Mouse (Mus musculus) urinary bladder, adult 2 months (tissue): ENCODE results near the gene Cpm. TPM values are rescaled to one million over a fixed set of nuclear protein-coding genes. Genes with fewer than 3 reads are reported as not detected.

Experiments used
- DNase-seq: peaks from one replicate; pipeline ENCODE4 v3.0.0; 2022; ENCODE audit warnings: low spot score
- polyA plus RNA-seq: library from polyadenylated mRNA; depleted of rRNA; stranded (reverse); fragments of >200 nt; gene quantifications from 2 replicates; pipeline ENCODE4 v1.2.3, GENCODE M21; 2012

Cpm gene
- polyA plus RNA-seq, 1 experiment: 4.1 TPM

DNA sequence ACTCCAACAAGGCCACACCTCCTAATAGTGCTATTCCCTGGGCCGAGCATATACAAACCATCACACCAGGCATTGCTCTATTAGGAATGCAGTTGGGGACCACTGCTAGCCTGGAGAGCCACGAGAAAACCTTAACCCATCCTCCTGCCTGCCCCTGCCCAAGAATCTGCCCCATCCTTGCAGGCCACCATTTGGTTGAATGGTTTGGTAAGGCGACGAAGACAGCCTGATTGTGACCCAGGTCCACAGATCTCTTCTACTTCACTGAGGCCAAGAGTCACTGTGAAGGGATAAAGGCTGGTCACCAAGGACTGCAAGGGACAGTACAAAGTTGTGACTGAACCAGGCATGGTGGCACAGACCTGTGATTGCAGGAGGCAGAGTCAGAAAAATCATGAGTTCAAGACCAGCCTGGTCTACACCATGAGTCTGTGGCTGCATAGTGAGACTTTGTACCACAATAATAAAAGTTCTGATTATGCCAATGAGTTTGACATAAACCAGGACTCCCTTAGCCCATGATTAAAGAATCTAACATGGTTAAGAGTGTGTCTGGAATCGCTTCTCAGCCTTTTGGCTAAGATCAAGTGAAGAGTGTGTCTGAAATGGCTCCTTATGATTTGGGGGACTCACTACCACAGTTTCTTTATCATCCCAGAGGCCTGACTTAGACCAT, 17.3 kb downstream of the Cpm start:
- no peak for DNase-seq

GRCm38 (mm10) chr10:117647158-117647505, 17.8 kb downstream of the Cpm start:
- DNase-seq: no peak

DNA sequence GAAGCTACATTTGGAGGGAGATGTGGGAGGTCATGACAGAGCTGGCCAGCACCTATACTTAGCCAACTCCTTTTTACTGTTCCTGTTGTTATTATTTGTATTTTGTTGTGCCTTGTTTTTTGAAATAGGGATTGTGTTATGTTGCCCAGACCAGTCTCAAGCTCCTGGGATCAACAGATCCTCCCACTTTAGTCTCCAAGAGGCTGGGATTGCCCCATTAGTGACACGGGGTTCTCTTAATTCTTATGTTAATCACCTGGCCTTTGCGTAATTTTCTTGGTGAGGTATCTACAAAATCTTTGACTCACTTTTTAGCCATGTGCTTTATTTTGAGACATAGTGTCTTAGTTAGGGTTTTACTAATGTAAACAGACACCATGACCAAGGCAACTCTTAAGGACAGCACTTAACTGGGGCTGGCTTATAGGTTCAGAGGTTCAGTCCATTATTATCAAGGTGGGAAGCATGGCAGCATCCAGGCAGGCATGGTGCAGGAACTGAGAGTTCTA, 18.7 kb downstream of the Cpm start:
- no peak for DNase-seq

GRCm38 (mm10) chr10:117648643-117649042, 19.3 kb downstream of the Cpm start:
- DNase-seq: no peak

- no peak for DNase-seq
These were observed 20.2 kb downstream of the Cpm start for GRCm38 (mm10) chr10:117649292-117650041.

DNA sequence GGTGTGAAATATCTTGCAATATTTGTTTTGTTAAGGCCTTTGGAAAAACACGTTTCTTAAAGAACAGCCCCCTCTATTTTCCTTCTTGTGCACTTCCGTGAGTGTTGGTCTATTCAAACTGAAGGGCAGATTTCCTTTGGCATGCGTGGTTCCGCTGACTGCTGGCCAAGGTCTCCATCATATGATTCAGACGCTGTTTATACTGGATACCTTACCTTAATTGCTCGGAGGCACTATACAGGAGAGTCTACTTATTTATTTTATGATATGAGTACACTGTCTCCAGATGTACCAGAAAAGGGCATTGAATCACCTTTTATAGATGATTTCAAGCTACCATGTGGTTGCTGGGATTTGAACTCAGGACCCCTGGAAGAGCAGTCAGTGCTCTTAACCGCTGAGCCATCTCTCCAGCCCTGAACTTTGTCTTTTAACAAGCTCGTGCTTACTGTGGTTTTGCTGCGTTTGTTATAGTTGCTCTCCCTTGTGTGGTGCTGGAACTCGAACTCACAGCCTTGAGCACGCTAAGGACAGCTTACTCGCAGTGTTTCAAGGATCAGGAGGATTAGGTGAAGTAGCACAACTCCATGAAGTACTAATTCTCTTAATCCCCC, 20.8 kb downstream of the Cpm start:
- no peak for DNase-seq

DNA sequence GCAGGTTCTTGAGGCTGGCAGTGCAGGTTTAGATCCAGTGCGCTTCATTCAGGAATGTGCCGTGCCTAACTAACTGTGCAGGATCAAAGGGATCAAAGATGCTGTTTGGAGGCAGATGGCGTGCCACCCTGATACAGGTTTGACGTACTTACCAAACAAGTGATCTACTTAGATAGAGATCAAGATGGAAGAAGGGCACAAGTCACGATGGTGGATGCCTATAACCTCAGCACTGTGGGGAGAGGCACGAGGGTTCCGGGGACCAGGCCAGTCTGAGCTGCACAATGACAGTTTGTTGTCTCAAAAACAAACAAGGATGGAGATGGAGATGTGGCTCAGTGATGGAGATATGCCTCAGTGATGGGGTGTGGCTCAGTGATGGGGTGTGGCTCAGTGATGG, 21.4 kb downstream of the Cpm start:
- DNase-seq: no peak

DNA sequence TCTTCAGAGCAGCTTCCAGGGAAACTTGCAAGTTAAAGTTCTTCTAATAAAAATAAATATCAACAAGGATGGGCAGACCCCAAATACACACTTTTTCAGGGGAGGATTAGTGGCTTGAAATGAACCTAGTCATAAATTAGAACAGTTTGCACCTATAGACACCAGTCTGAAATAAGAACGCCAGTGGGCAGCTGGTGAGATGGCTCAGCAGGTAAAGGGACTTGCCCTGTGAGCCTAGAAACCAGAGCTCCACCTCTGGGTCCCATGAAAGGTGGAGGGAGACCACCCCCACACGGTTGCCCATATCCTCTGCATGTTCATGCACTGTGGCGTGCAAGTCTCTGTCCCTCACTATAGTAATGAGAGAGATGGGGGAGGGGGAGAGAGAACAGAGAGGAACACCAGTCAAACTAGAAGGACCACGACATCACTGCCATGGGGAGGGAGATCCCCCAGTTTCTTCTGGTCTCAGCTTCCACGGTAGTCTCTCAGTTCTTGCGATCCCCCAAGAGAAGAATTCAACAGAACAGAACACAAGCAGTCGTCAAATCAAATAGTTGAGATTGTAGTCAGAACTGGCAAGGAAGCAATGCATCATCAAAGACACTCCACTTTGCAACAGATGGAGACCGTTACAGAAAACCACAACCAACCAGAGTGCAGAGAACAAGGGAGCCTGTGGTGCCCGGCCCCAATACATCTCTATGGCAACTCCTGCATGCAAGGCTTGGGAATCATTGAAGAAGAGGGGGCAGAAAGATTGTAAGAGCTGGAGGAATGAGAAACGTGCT, 22.5 kb downstream of the Cpm start:
- DNase-seq: no peak

DNA sequence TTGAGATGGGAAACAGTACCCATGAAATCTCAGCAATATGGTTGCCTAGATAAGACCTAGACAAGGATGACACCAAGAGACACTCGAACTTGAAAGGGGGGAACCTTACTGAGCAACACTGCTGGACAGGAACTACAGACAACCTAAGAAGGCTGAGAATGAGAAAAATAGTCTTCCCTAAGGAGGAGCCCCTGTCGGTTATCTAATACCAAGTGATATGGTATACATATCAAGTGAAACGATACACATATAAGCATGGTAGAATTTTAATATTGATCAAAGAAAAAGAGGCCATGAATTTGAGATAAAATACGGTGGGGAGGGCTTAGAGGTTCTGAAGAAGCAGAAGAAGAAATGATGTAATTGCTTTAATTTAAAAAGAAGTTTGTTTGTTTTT, 23.1 kb downstream of the Cpm start:
- DNase-seq: no peak

- no peak for DNase-seq
These were observed 23.9 kb downstream of the Cpm start for GRCm38 (mm10) chr10:117652930-117653778.

DNA sequence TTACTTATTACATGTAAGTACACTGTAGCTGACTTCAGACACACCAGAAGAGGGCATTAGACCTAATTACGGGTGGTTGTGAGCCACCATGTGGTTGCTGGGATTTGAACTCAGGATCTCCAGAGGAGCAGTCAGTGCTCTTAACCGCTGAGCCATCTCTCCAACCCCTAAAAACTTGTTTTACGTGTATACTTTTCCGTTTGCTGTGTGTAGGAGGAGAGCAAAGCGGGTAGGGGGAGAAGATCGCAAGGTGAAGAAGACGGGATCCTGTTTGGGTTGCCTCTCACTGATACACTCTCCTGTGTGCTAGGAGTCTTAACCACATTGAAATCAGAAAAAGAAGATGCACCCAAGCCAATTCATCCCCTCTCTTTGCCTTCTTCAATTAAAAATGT, 24.5 kb downstream of the Cpm start:
- DNase-seq: no peak

- no peak for DNase-seq
These were observed 25.4 kb downstream of the Cpm start for GRCm38 (mm10) chr10:117654576-117655123.

DNA sequence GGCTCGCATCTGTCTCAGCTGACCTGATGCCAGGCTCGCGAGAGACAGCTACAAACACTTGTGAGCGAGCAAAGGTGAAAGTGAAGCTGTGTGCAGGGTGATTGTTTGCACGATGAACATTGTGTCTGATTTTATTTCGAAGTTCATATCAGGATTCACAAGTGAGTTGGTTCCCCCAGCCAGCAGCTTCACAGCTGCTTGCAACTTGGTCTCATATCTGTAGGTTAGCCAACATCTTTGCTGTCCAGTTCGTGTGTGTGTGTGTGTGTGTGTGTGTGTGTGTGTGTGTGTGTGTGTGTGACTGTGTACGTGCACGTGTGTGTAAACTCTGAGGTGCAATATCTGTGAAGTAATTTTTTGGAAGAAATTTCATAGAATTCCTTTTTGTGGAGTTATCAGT, 26.2 kb downstream of the Cpm start:
- no peak for DNase-seq

- DNase-seq: no peak
These were observed 26.8 kb downstream of the Cpm start for GRCm38 (mm10) chr10:117655908-117656661.

DNA sequence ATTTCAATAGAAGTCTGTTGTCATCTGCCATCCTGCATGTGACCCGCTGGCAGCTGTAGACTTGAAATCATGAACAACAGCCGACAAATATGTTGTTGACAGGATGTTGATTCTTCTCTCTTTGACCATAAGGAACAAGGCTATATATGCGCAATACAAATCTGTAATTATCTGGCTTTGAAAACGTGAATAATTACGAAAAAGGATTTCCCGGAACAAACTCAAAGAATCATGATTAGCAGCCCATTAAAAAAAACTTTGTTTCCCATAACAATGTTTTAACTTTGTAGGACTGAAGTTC, 27.3 kb downstream of the Cpm start:
- DNase-seq: no peak

- DNase-seq: no peak
These were observed 27.8 kb downstream of the Cpm start for GRCm38 (mm10) chr10:117656985-117657658.

- DNase-seq: no peak
These were observed 28.5 kb downstream of the Cpm start for GRCm38 (mm10) chr10:117657659-117658306.

DNA sequence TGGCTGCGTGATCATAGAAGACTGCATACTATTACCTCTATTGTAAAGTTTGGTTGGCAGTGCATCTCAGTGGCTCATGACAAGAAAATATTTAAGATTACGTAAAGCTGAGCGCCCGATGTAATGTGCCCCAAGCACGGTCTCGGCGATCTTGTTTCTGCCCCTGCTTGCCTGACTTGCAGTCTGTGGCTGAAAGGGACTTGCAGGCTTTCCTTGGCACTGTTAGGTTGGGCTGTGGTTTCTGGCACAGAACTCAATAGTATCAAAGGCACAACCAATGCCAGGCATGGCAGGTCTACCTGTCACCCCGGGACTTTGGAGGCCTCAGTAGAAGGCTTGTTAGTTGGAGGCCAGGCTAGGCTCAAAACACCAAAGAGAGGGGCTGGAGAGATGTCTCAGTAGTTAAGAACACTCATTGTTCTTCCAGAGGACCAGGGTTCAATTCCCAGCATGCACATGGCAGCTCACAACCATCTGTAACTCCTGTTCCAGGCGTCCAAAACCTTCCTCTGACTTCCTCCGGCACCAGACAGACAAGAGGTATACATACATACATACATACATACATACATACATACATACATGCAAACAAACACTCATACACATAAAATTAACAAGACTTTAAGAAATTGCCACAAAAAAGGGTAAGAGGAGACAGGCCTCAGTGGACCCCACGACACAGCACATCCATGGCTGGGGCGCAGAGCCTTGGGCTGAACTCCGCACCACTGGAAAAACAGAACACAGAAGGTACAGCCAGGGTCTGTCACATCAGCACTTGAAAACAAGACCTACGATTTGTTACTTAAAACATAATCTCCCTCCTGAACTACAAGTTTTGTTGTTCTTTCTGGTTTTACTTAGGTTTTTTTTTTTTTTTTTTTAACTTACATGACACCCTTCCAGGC, 29.5 kb downstream of the Cpm start:
- no peak for DNase-seq
